Mouse (Mus musculus): ENCODE measurements around the gene Dip2b.

The Dip2b gene

DNA sequence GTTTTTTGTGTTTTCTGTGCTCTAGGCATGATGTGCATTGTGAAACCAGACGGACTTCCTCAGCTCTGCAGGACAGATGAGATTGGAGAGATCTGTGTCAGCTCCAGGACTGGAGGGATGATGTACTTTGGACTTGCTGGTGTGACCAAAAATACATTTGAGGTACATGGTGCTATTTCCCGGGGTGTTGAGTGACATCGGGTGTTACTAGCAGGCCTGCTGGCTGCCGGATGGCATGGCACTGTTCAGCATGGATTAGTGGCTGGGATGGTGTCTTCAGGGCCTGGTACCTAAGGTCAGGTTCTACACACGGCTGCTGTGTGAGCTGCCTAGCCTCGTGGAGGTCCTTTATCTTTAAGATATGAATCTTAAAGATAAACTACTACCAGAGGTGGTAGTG is 136.7 kb downstream of the Dip2b start:
- in situ Hi-C loops (cut with MboI, MseI), result no loop called here

DNA sequence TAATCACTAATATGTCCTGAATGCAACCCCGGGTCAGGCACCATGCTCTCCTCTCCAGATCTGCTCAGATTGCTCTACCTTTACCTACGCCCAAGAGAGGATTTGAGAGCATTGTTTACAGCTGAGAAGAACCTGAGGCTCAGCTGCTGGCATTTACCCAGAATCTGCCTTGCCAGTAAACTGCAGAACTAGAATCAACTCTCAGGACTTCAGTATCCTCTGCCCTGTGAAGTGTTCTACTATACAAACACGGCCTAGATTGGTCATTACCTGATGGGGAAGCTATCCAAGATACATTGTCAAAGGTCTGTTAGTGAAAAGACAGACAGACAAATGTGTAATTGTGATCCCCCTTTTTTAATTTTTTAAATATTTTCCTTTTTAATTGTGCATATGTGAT is 138.7 kb downstream of the Dip2b start:
- in situ Hi-C loops (cut with MboI, MseI), result no loop called here

DNA sequence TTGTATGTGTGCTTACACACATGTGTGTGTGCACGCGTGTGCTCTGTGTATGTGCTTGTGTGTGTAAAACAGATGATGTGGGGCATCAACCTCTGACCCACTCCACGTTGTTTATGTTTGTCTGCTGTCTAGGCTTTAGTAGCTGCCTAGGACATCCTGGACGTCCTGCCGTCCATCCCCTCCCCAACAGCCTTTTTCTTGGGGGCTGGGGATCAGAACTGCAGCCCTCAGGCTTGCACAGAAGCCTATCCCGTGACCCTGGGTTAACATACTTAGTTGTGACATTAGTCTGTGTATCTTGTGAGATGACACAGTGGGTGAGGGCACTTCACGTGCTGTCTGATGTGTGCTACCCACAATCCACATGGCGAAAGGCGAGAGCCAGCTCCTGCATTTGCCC is 139.1 kb downstream of the Dip2b start:
- in situ Hi-C loops (cut with MboI, MseI), result no loop called here

DNA sequence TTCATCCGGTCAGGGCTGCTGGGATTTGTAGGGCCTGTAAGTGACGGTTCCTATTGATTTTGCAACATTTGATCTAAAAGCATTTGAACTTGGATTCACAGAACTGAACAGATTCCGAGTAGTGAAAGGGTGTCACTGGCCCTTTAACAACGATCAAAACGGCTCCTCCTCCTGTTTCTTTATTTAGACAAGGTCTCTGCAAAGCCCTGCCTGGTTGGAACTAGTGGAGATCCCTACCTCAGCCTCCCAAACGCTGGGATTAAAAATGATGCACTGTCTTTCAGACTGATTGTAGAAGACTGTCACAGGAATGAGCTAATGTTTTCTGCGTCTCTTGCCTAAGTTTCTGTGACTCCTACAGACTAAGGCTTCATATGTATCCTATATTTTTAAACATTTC is 140.0 kb downstream of the Dip2b start:
- in situ Hi-C loops (cut with MboI, MseI), result no loop called here

DNA sequence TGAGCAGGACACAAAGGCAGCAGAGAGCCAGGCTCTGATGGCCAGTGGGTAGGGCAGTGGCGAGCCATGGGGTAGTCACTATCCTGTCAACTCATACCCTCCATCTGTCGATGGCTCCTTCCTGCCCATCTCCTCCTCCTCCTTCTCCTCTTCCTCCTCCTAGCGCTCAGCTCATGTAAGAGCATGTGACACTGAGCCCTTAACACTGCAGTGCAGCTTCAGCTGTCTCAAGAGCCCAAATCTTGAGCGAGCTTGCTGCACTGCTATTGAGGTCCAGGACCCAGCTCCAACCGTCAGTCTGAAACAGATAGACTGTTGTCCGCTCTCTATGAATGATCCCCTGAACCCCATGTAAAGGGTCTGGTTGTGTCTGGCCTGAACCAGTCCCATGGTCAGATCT is 141.2 kb downstream of the Dip2b start:
- in situ Hi-C loops (cut with MboI, MseI), result no loop called here

DNA sequence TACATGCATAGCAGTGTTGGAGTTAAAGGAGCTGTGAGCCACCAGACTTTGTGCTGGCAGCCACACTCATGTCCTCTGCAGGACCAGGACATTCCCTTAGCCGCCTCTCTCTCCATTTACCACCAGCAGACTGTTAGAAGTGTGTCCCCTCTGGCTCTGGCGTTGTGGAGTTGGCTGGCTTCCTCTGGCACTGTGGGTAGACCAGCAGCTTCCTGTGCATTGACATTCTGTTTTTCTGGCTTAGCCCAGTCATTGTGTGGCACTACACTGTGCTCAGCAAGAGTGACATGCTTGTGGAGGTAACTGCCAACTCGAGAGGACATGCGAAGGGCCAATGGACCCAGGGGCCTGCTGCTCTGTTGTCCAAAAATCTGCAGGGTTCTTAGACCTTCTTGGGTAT is 141.8 kb downstream of the Dip2b start:
- in situ Hi-C loops (cut with MboI, MseI), result no loop called here

DNA sequence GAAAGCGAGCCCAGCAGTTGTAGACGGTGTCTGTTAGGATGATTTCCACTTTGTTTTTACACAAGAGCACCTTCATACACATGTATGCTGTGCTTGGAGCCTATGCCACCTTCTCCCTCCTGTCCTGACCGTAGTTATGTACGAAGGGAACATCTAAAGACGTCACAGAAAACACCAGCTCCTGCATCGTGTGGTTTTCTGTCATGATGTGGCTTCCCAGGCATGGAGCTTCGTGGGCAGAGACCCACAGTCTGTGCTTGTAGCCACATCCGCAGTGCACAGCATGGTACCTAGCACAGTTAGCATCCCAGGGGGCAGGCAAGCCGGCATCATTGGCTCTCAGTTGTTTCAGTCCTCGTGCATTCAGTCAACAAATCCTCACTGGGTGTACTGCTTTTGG is 143.4 kb downstream of the Dip2b start:
- in situ Hi-C loops (cut with MboI, MseI), result no loop called here

DNA sequence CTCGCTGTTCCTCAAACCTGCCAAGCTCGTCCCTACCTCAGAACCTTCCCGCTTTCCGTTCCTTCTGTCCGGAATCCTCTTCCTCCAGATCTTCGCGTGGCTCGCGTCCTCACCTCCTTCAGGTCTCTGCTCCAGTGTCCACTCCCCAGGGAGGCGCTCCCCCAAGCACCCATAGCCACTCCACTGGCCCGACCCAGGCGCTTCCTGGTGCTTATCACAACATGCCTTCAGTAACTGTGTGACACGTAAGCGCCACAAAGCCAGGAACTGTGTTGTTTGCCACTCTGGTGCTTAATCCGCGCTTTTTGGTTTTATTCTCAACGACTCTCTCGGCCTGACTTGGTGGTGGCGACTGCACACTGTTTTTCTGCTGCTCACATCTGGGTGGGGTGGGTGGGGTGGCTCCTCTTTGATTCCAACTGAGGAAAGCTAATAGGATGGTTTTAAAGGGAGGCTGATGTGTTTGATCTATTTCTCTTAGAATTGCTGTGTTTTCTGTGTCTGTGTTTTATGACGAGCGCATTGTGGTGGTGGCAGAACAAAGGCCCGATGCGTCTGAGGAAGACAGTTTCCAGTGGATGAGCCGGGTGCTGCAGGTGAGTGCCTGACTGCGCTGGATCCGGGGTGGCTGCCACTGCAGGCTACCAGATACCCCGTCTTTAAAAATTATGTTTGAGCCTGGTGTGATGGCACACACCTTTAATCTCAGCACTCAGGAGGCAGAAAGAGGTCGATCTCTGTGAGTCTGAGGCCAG is 144.2 kb downstream of the Dip2b start:
- in situ Hi-C loops (cut with MboI, MseI), result no loop called here

DNA sequence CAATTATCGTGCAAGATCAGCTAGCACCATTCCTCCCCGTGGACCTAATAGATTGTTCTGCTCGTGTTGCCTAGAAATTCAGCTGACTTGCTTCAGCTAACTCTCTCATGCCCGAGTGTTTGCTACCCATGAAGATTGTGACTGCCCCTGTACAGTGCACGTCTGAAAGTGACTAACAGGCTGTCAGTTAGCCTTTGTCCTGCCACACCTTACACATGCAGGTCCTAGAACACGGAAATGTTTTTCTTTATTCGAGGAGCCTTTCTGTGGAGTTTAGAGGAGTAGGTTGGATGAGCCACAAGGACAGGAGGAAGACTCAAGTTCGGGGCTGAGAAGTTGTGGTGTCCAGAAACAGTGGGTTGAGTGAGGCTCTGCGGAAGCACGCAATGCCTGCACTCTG is 145.0 kb downstream of the Dip2b start:
- in situ Hi-C loops (cut with MboI, MseI), result no loop called here

DNA sequence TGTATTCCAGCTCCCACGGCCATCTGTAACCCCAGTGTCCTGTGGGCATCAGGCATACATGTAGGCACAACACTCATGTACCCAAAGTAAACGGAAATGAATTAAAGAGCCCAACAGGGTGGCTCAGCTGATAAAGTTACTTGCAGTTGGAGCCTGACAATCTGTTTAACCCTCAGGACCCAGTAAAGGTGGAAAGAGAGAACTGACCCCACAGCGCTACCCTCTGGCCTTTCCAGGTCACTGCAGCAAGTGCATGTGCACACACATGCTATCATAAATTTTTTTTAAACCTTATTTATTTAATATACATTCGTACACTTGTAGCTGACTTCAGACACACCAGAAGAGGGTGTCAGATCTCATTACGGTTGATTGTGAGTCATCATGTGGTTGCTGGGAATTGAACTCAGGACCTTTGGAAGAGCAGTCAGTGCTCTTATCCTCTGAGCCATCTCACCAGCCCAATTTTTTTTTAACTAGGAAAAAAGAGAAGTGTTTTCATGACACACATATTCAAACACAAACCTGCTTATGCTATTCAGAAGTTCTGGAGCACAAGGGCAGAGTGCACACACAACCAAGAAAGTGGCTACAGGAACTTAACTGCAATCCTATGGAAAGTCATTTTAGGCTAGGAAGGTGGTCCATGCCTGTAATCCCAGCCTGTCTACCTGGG is 146.5 kb downstream of the Dip2b start:
- in situ Hi-C loops (cut with MboI, MseI), result no loop called here

DNA sequence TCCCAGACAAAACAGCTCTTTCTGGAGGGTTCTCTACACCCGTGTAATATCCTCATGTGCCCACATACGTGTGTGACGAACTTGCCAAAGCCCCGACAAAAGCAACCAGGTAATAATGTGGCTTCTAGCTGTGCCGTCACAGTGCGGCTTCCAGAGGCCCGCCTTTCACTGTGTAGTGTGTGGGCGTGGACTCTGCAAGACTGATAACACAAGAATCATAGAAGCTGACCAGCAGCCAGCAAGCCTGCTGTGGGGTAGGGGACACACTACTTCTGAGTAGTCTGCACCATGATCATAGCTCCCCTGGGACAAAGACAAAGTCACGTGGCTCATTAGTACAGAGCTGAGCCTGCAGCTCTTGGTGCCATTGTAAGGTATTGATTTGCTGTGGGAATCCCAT is 147.8 kb downstream of the Dip2b start:
- in situ Hi-C loops (cut with MboI, MseI), result no loop called here

DNA sequence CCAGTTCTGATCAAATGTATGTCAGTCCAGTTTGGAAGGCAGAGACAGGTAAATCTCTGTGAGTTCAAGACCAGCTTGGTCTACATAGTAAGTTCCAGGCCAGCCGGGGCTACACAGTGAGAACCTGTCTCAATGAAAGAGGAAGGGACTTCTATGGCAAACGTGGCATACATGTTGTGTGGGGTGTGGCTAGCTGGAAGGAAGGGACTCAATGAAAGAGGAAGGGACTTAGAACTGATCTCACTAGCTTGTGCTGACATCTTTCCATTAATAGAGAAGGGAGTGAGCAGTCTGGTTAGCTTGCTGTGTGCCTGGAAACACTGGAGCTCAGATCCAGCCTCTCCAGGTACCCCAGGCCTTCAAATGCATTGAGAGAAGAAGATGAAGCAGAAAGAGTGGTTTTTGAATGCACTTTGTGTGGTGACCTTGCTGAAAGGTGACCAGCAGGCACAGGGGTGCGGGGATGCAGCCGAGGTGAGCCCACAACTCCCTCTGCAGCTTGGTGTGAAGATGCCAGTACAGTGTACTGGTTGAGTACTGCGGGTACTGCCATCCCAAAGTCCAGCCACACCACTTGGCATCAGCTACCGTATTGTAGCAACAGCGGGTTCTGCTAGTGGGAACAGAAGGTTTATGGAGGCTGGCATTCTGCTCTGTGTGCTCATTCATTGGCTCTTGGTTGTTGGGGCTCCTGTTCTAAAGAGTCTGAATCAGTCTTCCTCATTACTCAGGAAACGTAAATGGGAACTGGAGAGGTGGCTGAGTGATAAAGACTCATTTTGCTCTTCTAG is 148.6 kb downstream of the Dip2b start:
- in situ Hi-C loops (cut with MboI, MseI), result no loop called here

DNA sequence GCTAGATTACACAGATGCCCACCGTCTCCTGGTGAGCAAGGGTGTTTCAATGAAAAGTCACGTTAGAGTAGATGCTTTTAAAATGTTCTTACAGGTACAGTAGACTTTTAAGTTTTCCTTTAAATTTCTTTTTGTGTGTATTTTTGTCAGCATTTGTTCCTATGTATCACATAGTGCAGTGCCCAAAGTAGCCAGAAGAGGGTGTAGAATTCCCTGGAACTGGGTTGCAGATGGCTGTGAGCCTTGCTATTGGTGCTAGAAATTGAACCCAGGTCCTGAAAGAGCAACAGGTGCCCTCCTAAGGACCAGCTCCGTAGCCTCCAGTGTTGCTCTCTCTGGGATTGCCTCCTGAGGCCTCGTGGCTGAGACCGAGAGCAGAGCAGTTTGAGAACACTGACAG is 150.1 kb downstream of the Dip2b start:
- in situ Hi-C loops (cut with MboI, MseI), result no loop called here

DNA sequence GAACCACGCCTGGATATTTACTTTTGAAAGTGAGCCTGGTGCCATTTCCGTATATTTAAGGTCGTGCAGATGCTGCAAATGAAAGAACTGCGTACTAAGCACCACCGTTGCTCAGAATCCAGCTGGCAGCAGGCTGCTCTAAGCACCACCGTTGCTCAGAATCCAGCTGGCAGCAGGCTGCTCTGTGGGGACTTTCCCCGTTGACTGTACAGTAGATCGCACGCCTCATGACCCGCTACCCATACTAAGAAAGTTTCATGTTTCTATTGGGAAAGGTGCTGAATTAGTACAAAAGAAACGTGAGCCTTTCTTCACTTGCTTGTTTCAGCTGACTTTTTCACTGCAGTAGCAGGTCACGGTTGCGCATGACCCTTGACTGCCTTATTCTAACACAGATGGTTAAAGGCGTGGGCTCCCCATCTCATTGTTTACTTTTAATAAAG is 150.5 kb downstream of the Dip2b start:
- in situ Hi-C loops (cut with MboI, MseI), result no loop called here

DNA sequence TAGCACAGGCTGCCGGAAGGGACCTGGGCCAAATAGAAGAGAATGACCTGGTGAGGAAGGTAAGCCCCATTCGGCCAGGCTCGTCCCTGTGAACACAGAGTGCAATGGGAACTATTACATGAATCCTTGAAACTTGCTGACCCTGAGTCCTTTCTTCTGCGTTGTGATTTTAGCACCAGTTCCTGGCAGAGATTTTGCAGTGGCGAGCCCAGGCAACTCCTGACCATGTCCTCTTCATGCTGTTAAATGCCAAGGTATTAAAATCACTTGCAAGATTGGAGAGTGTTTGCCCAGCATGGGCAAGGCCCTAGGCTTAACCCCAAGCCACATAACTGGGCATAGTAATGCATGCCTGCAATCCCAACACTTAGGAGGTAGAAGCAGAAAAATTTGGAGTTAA is 151.6 kb downstream of the Dip2b start:
- in situ Hi-C loops (cut with MboI, MseI), result no loop called here

DNA sequence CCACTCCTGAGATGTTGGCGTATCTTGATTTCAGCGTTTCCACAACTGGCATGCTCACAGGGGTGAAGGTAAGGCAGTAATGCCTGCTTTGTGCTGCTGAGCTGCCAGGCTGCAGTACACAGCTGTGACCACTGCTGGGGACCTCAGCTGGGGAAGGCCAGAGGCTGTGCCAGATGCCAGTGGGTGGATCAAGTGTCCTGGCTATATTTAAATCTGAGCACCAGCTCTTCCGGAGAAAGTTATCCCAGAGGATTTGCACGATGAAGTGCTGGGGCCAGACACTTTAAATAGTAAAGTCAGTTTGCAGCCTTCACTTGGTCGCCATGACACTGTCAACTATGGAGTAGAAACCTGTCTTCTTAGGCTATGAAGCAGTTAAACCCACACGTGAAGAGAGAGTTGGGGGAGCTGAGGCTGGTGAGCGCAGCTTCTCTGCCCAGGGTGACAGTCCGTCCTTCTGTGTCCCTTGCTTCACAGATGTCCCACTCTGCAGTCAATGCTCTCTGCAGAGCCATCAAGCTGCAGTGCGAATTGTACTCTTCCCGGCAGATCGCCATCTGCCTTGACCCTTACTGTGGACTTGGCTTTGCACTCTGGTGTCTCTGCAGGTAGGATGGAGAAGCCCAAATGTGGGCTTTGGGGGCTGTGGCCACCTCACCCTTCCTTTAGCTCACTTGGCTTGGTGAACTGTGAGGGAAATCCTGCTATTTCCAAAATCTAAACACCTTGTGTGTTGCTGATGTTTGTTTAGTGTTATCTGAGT is 160.7 kb downstream of the Dip2b start:
- in situ Hi-C loops (cut with MboI, MseI), result no loop called here

DNA sequence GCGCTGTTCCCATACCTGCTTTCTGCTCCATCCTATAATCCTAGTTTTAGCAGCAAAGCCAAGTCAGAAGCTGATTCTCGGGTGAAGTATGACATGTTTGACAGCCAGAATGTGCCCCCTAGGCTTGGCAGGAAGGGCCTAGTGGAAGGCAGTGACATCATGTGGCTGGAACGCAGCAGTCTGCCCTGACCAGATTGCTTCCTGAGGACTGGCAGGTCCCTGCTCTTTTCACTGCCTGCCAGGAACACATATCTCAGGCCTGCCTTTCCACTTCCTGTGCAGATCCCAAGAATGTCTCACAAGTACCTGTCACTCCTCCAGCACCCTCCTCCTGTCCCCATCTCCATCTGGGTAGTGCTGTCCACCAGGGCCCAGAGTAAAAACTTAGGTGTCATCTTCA is 161.3 kb downstream of the Dip2b start:
- in situ Hi-C loops (cut with MboI, MseI), result no loop called here

DNA sequence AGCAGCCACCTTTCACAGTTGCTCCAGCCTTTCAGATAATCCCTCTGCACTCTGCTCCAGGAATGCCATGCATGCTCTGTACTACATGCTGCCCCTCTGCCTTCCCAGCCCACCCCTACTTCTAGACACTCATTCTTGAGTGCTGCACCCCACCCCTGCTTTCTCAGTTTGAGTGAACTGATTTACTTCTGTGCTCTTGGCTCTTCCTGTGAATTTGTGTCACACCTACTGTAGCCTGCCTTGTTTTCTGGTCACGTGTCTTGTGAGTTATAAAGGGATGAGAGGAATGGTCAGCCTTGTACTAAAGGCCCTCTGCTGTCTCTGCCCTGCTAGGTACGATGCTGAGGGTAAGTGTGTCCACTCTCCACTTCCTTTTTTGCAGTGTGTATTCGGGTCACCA is 163.3 kb downstream of the Dip2b start:
- in situ Hi-C loops (cut with MboI, MseI), result no loop called here

DNA sequence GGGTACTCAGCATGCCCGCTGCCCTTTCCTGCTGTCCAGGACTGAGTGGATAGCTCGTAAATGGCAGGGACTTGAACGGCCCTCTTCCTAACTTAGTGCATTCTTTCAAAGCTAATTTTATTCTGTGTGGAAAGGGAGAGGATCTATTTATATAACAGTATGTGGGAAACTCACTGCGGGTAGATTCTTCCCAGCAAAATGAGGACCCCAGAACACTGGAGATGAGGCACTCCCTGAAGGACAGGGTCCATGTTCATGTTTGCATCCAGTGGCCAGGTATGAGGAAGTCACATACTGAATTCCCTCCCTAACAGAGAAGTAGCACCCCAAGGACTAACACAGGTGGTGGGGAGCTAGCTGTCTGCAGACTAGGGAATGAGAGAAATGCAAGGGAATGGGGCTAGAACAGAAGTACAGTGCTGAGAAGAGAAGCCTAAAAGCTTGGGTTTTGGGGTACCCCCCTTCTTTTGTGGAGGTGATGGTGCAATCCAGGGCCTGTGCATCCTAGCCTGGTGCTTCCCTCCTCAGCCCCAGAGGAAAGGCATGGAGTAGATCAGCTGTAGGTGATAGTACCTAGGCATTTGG is 164.1 kb downstream of the Dip2b start:
- in situ Hi-C loops (cut with MboI, MseI), result no loop called here

DNA sequence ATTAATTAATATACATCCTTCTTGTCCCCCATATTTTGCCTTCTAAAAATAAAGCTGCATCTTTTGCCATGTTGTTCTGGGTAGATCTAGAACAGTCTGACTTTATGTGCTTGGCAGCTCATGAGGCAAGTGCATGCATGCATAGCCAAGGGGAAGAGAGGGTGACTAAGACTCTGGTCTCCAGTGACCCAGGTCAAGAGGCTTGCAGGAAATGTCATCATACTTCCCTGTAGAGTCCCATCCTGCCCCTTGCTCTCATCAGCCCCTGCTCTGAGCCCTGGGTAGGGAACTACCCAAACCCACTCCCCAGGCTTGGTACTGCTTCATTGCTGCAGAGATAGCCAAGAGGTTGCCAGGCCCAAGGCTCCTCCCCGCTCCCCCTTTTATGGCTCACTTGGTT is 166.1 kb downstream of the Dip2b start:
- in situ Hi-C loops (cut with MboI, MseI), result no loop called here

DNA sequence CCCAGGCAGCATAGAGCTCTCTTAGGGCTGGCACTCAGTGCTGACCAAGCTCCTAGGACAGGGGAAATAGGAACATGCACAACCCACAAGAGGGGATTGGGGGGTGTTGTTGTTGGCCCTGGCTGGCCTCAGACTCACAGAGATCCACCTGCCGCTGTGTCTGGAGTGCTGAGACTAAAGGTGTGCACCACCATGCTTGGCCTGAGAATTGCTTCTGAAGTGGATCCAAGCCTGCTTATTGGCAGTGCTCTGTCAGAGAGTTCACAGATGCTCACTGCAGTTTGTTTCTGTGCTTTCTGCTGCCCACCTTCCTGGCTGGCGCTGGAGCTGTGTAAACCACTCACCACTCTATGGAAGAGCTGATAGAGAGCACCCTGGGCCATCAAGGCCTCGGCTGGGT is 171.5 kb downstream of the Dip2b start:
- in situ Hi-C loops (cut with MboI, MseI), result no loop called here

DNA sequence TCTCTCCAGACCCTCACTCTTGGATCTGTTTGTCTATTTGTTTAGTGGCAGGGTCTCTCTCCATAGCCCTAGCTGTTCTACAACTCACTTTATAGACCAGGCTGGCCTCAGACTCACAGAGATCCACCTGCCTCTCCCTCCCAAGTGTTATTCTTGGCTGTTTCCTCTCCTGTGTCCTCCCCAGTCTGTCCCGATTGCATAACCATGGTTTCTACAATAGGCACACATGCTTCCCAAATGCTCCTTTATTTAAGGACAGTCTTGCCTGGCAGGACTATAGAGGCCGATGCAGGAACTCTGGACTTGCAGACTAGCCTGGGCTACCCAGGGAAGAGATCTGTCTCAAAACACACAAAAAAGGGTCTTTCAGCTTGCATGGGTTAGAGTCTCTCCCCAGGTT is 174.9 kb downstream of the Dip2b start:
- in situ Hi-C loops (cut with MboI, MseI), result no loop called here
